Mouse (Mus musculus) left cerebral cortex, adult 9 months (tissue): Measurements from ENCODE around the gene Pth1r.
"Not testable (repeated sequence)": the region's sequence is repeated elsewhere in the genome, so short reads cannot be mapped to it uniquely, and the experiment has no call there.

Experiments used
- DNase-seq, 2 experiments: peaks; one replicate each; pipeline ENCODE4 v3.0.0; 2022; ENCODE audit warnings: low spot score in 2 of 2

Gene Pth1r

DNA sequence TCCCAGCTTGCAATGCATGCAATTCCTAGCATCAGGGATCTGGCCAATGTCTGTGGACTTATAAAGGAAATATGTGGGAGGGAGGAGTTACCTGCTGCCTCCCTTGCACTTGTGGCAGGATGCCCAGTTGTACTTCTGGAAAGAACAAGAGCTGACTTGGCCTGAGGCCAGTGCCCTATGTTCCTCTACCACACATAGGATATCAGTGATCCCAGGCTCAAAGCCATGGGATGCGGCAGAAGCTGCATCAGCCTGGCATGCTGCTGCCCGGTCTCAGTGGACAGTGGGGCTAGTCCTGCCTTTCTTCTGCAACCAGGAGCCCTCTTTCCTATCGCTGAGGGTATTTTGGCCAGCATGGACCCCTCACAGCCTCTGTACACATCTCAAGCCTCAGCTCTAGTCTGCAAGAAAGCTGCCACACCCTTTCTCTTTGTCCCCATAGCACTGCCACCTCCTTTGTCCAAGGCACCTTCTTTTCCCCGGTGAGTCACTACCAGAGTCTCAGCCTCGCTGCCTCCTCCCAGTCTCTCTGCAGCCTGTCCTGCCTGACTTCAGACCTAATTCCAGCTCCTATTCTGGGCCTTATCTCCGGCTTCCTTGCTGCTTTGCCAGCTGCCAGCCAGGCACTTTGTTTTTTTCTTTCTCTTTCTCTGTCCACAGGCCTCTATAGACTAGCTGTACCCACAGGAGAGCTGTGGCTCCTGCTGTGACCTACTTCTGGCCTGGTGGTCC, 62.7 kb downstream of the Pth1r start:
- DNase-seq = peak in 1 of 2 experiments; percentile 77

DNA sequence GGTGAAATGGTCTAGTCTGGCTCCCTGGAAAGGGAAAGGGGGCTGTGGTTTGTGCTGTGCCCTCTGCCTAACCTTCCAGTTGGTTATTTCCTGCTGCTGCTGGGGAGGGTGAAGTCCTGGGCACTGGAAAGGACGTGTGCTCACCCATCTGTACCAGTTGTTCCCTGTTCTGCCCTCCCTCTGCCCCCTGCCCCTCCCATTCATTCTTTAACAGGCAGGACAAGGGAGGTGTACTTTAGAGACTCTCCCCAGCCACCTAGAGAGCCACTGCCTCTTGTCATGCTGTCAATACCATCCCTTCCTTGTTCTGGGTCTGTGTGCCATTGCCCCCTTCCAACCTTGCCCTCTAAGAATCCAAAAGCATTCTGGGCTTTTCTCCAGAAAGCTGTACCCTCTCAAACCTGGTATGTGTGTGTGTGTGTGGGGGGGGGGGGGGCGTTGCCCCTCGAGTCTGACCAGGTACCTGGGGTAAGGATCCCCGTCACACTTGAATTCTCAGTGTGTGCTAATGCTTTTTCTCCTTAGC, 63.3 kb downstream of the Pth1r start:
- no peak for DNase-seq

DNA sequence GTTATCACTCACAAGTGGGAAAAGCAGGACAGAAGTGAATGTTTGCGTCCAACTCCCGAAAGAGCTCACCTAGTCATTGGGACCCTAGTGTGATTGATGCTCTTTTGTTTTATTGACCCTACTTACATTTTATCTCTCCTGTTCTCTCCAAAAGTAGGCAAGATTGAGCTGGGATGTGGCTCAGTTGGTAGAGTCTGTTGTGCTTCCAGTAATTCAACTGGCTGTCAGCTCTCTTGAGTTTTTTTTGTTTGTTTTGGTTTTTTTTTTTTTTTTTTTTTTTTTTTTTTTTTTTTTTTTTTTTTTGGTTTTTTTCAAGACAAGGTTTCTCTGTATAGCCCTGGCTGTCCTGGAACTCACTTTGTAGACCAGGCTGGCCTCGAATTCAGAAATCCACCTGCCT, 64.2 kb downstream of the Pth1r start:
- not testable (repeated sequence) for DNase-seq

DNA sequence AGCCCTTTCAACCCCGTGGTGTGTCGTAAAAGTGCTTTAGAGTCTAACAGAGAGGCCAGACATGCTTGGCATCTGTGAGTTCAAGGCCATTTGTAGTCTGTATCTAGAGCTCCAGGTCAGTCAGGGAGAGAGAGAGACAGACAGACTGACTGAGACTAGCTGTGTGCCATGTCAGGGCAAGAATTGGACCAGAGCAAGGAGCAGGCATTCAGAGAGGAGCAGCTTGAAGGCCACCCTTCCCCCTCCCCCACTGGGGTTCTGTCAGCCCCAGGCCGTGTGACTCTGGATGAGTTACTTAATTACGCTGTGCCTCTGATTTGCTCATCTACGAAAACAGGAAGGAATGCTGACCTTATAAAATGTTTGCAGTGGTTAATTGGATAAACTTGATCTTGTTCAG, 64.7 kb downstream of the Pth1r start:
- DNase-seq = no peak

DNA sequence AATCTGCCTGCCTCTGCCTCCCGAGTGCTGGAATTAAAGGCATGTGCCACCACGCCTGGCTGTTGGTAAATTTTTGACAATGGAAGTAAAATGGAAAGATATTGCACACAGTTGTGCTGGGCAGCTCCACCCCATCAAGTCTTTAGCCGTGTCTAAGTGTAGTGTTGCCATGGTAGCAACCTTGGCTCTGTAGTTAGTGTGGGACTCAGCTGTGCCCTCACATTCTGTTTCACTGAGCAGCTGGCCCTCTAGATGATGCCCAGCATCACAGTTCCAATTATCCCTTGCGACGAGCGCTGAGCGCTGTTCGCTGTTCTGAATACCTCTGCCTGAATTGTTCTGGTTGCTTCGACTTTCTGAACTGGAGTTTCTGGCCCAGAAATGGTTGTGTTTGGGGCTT, 65.1 kb downstream of the Pth1r start:
- peak in 1 of 2 experiments; percentile 60 for DNase-seq

DNA sequence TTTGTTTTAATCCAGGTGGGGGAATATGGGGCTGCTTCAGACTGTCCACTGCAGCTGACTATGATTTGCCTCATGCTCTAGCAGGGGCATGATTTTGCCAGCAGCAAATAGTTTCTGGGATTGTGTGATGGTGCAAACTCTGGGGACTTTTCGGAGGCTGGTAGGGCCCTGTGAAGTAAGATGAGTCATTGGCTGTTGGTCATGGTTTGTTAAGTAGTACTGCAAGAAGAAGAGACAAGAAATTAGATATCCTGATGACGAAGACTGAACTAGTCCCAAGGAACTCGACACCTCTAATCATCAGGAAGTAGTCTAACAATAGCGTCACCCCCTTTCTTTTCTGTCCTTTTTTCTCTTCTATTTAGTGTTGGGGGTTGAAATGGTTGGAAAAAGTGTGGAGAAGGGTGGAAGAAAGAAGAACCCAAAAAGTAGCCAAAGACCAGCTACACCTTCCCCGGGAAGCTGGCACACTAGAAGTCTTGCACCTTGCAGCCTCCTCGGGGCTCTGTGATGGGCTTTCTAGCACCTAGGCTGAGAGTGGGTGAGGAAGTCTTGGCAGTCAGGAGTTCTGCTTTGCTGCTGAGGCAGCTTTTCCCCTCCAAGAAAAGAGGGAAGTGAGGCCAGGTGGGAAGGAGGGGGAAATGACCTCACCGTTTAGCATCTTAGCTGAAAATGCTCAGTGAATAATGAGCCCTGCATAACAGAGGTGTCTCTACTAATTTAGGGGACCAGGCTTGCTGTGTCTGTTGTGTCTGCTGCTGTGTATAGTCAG, 66.0 kb downstream of the Pth1r start:
- DNase-seq = peak in 1 of 2 experiments; percentile 47

DNA sequence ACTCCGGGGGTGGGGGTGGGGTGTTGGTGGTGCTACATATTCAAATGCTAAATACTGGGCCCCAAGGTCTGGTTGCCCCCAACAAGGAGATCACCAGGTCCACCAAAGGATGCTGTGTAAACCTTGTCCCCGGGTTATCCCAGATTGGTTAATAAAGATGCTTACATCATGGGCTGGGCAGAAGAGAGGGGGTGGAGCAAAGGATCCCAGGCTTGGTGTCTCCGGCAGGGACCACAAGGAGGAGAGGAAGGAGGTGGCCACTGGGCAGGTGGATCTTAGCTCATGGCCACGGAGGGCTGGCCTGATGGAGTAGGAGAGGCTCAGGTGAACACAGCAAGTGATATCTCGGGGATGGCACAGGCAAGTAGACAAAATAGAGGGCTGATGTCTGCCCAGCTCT, 68.1 kb downstream of the Pth1r start:
- DNase-seq = no peak

DNA sequence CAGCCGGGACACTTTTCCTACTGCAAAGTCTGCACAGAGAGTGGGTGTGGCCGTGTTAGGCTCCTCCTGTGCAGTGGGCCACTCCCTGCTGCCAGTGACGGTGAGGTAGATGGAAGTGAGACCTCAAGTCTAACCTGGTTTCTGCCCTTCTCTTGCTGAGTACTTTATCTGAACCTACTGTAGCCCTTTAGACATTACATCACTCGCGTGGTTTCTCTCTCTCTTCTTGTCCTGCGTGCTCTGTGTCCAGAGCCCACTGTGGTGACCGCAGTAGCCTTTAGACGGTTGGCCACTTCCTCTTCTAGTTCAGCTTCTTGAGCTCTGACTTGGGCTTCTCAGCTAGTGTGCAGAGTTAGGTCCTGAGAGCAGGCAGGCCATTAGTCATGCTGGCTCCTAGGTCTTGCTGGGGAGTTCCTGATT, 70.4 kb downstream of the Pth1r start:
- no peak for DNase-seq

DNA sequence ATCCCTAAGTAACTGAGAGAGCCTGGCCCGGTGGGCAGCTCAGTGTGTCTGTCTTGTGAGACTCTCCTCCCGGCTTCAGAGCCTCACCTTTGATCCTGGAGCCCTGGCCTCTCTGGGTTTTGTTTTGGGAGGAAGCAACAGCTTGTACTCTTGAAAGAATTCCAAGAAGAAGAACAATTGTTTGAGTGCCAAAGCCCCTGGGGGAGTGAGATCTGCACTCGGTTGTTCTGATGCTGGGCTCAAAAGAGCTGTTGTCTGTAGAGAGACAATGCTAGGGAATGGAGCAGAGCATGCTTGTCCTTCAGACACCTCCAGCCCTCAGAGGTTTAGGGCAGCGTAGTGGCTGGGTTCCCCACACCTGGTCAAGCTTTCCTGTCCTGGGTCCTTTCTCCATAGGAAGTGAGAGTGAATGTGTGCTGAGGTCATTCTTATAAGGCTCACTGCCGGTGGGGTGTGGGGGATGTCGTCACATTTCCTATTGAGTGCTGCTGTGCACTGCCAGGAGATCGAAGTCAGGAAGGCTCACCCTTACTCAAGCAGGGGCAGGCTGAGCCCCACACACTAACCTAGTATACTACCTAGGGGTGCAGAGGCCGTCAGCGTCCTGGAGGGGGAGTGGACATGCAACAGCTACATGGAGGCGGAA, 73.7 kb downstream of the Pth1r start:
- DNase-seq = no peak

DNA sequence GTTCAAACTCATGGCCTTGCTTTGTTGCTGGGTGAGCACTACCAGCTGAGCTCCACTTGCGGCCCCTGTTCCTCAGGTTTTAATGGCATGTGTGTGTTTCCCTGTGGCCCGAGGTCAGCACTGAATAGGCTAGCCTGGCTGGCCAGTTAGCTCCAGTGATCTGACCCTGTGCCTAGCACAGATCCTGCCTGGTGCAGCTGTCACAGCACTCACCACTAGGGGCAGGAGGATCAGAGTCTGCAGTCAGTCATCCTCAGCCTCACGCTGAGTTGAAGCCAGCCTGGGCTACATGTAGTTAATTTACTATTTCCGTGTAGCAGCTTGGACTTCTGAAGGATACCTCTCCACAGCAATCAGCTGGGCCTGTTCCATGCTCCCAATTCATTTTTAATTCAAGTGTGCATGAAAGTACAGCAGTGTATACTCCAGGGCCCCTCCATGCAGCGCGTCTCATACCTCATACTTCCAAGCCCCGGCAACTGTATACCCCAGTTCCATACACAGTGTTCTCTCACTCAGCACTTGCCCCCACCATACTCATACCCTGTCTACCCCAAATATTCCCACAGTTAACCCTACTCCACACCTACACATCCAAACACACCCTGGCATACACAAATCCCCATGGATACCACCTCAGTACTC, 74.4 kb downstream of the Pth1r start:
- no peak for DNase-seq
